Mouse (Mus musculus): ENCODE data around the gene Snx11. TPM values are rescaled to one million over a fixed set of nuclear protein-coding genes. Genes with fewer than 3 reads are reported as not detected.

The Snx11 gene
- polyA plus RNA-seq, 1 experiment: 31.1 TPM

GRCm38 (mm10) chr11:96729462-96729861, 47.9 kb downstream of the Snx11 start:
- TF ChIP-seq CTCF (IDR thresholded peaks at IDR 0.05; ENCODE audit: borderline replicate concordance, insufficient read depth, low read length) (no peak), POLR2A (IDR thresholded peaks at IDR 0.05; ENCODE audit: low read depth, low read length) (no peak)
- Histone ChIP-seq H3K4me1 (ENCODE audit: control insufficient read depth, insufficient read depth, low read length) (peaks cover 11% of the 10 kb centered on the region), H3K27ac (ENCODE audit: insufficient read depth, low read length) (no peak overlapping the region), H3K4me3 (ENCODE audit: insufficient read depth, low read length) (no peak overlapping the region)

DNA sequence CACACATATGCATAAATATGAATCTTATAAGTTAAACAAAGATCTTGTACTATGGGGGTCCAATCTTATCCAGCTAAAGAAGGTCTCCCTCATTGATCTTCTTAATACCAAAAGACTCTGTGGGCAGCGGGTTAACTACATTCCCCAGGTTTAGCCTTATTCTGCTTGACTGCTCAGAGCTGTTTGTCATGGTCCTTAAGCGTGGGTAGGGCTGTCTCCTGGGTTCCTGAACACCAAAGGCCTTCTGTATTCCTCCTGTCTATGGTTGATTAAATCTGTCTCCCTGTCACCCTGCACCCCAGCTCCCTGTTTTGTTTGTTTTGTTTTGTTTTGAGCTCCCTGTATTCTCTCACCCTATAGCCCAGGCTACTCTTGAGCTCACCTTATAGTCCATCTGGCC, 48.8 kb downstream of the Snx11 start:
- no peak for TF ChIP-seq CTCF (IDR thresholded peaks at IDR 0.05; ENCODE audit: borderline replicate concordance, insufficient read depth, low read length)
- no peak for TF ChIP-seq POLR2A (IDR thresholded peaks at IDR 0.05; ENCODE audit: low read depth, low read length)

DNA sequence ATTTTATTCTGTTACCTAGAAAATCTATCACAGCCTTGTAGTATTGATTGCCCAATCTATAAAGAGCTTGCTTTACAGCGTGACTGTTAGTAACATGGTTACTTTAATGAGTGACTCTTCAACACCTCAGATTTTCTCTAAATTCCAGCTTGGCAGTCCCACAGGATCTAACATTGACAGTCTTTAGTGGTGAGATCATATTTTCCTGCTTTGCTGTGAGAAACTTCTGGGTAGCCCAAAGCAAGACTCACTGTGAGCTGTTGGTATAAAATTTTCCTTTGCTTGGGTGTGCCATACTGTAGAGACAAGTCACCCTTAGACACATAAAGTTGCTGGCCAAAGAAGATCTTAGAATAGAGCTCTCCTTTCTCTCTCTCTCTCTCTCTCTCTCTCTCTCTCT, 51.5 kb downstream of the Snx11 start:
- H3K4me3 ChIP-seq (ENCODE audit: insufficient read depth, low read length): no peak overlapping the region
- peak overlapping the region; percentile 98 for H3K27ac ChIP-seq (ENCODE audit: insufficient read depth, low read length)
- peaks cover 5% of the 10 kb centered on the region; the same call in 1 of the 2 replicates for H3K4me1 ChIP-seq (ENCODE audit: control insufficient read depth, insufficient read depth, low read length)
- no peak for TF ChIP-seq POLR2A (IDR thresholded peaks at IDR 0.05; ENCODE audit: low read depth, low read length)
- TF ChIP-seq CTCF (IDR thresholded peaks at IDR 0.05; ENCODE audit: borderline replicate concordance, insufficient read depth, low read length): no peak

More for the DNA sequence above, 48.8 kb downstream of the Snx11 start:
- Histone ChIP-seq H3K4me3 (ENCODE audit: insufficient read depth, low read length) (no peak overlapping the region), H3K4me1 (ENCODE audit: control insufficient read depth, insufficient read depth, low read length) (peaks cover 11% of the 10 kb centered on the region), H3K27ac (ENCODE audit: insufficient read depth, low read length) (no peak overlapping the region)

- Histone ChIP-seq H3K27ac (ENCODE audit: insufficient read depth, low read length) (no peak overlapping the region), H3K4me3 (ENCODE audit: insufficient read depth, low read length) (no peak overlapping the region), H3K4me1 (ENCODE audit: control insufficient read depth, insufficient read depth, low read length) (no peaks in the 10 kb centered on the region)
- no peak for TF ChIP-seq POLR2A (IDR thresholded peaks at IDR 0.05; ENCODE audit: low read depth, low read length)
Observed at GRCm38 (mm10) chr11:96718609-96719008, 58.8 kb downstream of the Snx11 start.

Other genes starting within 250 kb of the Snx11 start
- 61.1 and 90.9 TPM in 2 replicates for gene Cbx1, start 11.6 kb upstream of the Snx11 start, polyA plus RNA-seq (2011; ENCODE audit: insufficient read length, low read depth, missing spikeins)
- gene Nfe2l1, start 52.4 kb upstream of the Snx11 start, polyA plus RNA-seq (2011; ENCODE audit: insufficient read length, low read depth, missing spikeins): 370 and 371 TPM in 2 replicates
- 172 and 187 TPM in 2 replicates for gene Copz2, start 72.3 kb upstream of the Snx11 start, polyA plus RNA-seq (2011; ENCODE audit: insufficient read length, low read depth, missing spikeins)
- 47.6 and 55.7 TPM in 2 replicates for gene Cdk5rap3, start 138.9 kb upstream of the Snx11 start, polyA plus RNA-seq (2011; ENCODE audit: insufficient read length, low read depth, missing spikeins)
- gene Prr15l, start 150.5 kb upstream of the Snx11 start, polyA plus RNA-seq (2011; ENCODE audit: insufficient read length, low read depth, missing spikeins): not detected in 2 replicates
- 6.8 and 8.3 TPM in 2 replicates for gene Pnpo, start 166.4 kb upstream of the Snx11 start, polyA plus RNA-seq (2011; ENCODE audit: insufficient read length, low read depth, missing spikeins)
- 11.9 and 12.3 TPM in 2 replicates for gene Sp2, start 205.4 kb upstream of the Snx11 start, polyA plus RNA-seq (2011; ENCODE audit: insufficient read length, low read depth, missing spikeins)
- gene Sp6, start 235.8 kb upstream of the Snx11 start, polyA plus RNA-seq (2011; ENCODE audit: insufficient read length, low read depth, missing spikeins): 0.33 and 0.35 TPM in 2 replicates

Data from embryonic fibroblast, embryonic 13.5 days (primary cell).